ENCODE assay signal across 29 mouse cellular contexts in the genomic region with DNA sequence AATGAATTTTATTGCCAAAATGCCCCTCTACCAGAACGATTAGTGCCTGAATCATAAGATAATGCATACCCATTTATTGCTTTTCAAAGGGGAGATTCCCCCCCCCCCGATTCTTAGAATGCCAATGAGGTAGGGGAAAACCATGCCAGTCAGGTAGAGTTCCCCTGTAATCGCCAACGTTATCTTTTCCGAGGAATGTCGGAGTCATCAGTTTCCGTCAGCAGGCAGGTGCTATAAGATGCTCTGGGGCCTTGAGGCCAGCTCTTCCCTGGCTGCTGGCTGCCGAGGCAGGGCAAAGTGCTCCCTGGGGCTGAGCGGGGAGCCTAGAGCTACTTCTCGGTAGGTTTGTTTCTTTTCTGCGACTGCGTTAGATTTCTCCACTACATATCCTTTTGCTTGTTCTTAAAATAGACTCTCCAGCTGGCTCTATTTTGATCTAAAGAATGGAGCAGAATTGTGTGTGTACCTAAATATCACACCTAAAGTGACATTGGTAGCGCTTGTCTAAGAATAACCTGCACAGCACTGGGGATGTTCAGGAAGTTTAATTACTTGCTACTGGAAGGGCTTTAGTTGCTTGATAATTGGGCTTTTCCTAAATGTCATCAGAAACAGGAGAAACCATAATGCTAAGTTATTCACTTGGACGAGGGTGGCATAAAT. TPM values are rescaled to one million over a fixed set of nuclear protein-coding genes. Genes with fewer than 3 reads are reported as not detected.
DNase-seq lines count a peak whose midpoint lies in the region; ATAC-seq and TF ChIP-seq lines count a peak whose summit lies in the region.
"Had no signal": no experiment of that assay in that cellular context is flagged by ENCODE, and none has a peak within 500 bp of the region (broad histone marks: within the 10 kb centered on the region; RNA-seq: fewer than 3 reads in every experiment).

No protein-coding gene starts in this region.

- H3K27me3 ChIP-seq in kidney, adult 2 months (replicated peaks; ENCODE audit: control insufficient read depth, insufficient read depth, low read length) = no peaks in the 10 kb centered on the region
- H3K27me3 ChIP-seq: kidney, embryonic 15.5 days; liver, embryonic 15.5 days; lung, embryonic 15.5 days; neural tube, embryonic 12.5 days had no signal

- H3K4me1 ChIP-seq in kidney, adult 2 months (ENCODE audit: control insufficient read depth, insufficient read depth, low read length) = peaks cover 17% of the 10 kb centered on the region
- H3K4me1 ChIP-seq: hindbrain, embryonic 10.5 days; liver, embryonic 15.5 days; neural tube, embryonic 12.5 days had no signal

- H3K4me3 ChIP-seq in layer of hippocampus, adult 2 months = no peak overlapping the region
- no peak overlapping the region for H3K4me3 ChIP-seq in kidney, adult 2 months (ENCODE audit: insufficient read depth, low read depth, low read length)
- H3K4me3 ChIP-seq: forebrain, embryonic 10.5 days; heart, adult 2 months; hindbrain, embryonic 10.5 days; kidney, embryonic 15.5 days; limb, embryonic 10.5 days; liver, embryonic 15.5 days; lung, embryonic 15.5 days; neural tube, embryonic 12.5 days had no signal

- TF ChIP-seq CTCF in layer of hippocampus, adult 2 months (conservative IDR thresholded peaks at IDR 0.05) = no peak
- no peak for TF ChIP-seq CTCF in kidney, adult 2 months (conservative IDR thresholded peaks at IDR 0.05; ENCODE audit: insufficient read depth, insufficient read length, low read depth, low read length)

- no peak for TF ChIP-seq POLR2A in kidney, adult 2 months (IDR thresholded peaks at IDR 0.05; ENCODE audit: low read depth, low read length)

- peak; percentile 78 for ATAC-seq in frontal cortex, adult (ENCODE audit: low TSS enrichment)
- ATAC-seq: hindbrain, embryonic 16.5 days; intestine, embryonic 16.5 days had no signal

- no peak overlapping the region for H3K27ac ChIP-seq in layer of hippocampus, adult 2 months
- H3K27ac ChIP-seq in kidney, adult 2 months (ENCODE audit: insufficient read depth, low read depth, low read length) = no peak overlapping the region
- H3K27ac ChIP-seq: forebrain, embryonic 10.5 days; hindbrain, embryonic 10.5 days; limb, embryonic 10.5 days; liver, embryonic 15.5 days; neural tube, embryonic 12.5 days had no signal

- WGBS in kidney, adult 2 months = 67% methylated on average over 14 of the region's 14 CpGs

- DNase-seq in frontal cortex, postnatal 10 days (ENCODE audit: low spot score in 2 of 2) = no peak
- DNase-seq in layer of hippocampus, adult 2 months (ENCODE audit: low spot score in 2 of 2) = peak; percentile 10 to 13
- no peak for DNase-seq in layer of hippocampus, postnatal 36 days
- DNase-seq in right cerebral cortex, adult 2 months (ENCODE audit: low spot score in 2 of 2) = peak; percentile 9 to 11
- DNase-seq in right cerebral cortex, postnatal 14 days = no peak
- no peak for DNase-seq in kidney, adult 2 months
- DNase-seq: adrenal gland, postnatal 25 days; cerebellum, adult 11-12 months; cerebellum, postnatal 10 days; gastrocnemius, postnatal 25 days; heart, adult 2 months; kidney, postnatal 4 days; layer of hippocampus, adult 9-11 months; liver; lung, postnatal 4 days; midbrain, embryonic 14.5 days; thymus, adult 2 months; thymus, postnatal 4 days had no signal

- H3K36me3 ChIP-seq in kidney, adult 2 months (ENCODE audit: control insufficient read depth, insufficient read depth, low read length) = peaks cover 3% of the 10 kb centered on the region; the same call in 1 of the 2 replicates
- H3K36me3 ChIP-seq: forebrain, embryonic 10.5 days; hindbrain, embryonic 10.5 days; kidney, embryonic 15.5 days; limb, embryonic 10.5 days; liver, embryonic 15.5 days; lung, embryonic 15.5 days; neural tube, embryonic 12.5 days had no signal

RNA-seq across cellular contexts. Expression of a gene that starts 35.6 kb away (rescaled TPM):
- under 1 TPM; 0.08 to 0.34 TPM for total RNA-seq in layer of hippocampus, adult 2 months (2021)
- not detected for total RNA-seq in layer of hippocampus, postnatal 36 days (2021)
- 311 and 327 TPM in 2 replicates for polyA plus RNA-seq in kidney, adult 2 months (2012; rRNA removed)
- total RNA-seq: megakaryocyte-erythroid progenitor cell, adult 5-6 weeks had no signal
- polyA plus RNA-seq: midbrain, embryonic 14.5 days had no signal

Comparison
In these comparisons a context has a peak if more than half of its experiments do, and no peak if none do; other contexts are left out.
1. DNase-seq: peak in layer of hippocampus, adult 2 months (2 of 2) and right cerebral cortex, adult 2 months (2 of 2); none in frontal cortex, postnatal 10 days (0 of 2), layer of hippocampus, postnatal 36 days (0 of 2), right cerebral cortex, postnatal 14 days (single experiment) and kidney, adult 2 months (single experiment).